Mouse (Mus musculus): ENCODE results near the gene Ugt1a6a. TPM values are rescaled to one million over a fixed set of nuclear protein-coding genes. Genes with fewer than 3 reads are reported as not detected.

Ugt1a6a gene
- polyA plus RNA-seq, 1 experiment, result not detected

DNA sequence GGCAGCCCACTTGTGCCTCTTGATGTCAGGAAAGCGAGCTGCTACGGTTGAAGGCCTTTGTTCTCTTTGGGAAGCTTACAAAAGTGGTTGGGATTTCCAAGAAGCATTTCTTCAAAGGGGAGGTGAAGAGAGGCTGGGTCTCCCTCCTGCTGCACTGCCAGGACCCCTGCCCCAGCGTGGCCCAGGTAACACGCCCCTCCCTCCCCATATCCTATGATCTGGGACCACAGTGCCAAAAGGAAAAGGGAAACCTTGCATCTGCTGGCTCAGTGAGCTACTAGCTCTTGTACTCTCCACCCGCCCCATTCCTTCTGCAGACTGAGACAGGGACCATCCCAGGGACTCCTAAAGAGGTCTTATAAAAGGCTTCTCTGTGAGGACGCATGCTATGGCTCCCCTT lies 123.1 kb downstream of the Ugt1a6a start:
- TF ChIP-seq CTCF (IDR thresholded peaks at IDR 0.05; ENCODE audit: insufficient read depth, low read depth, low read length) (no peak), POLR2A (IDR thresholded peaks at IDR 0.05; ENCODE audit: insufficient read depth, low read depth, low read length) (no peak)
- no peak overlapping the region for H3K4me3 ChIP-seq (ENCODE audit: insufficient read depth, low read depth, low read length)
- no peak overlapping the region for H3K27ac ChIP-seq (ENCODE audit: insufficient read depth, low read depth, low read length)
- 81% methylated on average over 6 of the region's 6 CpGs for WGBS
- H3K4me1 ChIP-seq (ENCODE audit: control insufficient read depth, insufficient read depth, low read length), result peaks cover 6% of the 10 kb centered on the region; the same call in 1 of the 2 replicates

DNA sequence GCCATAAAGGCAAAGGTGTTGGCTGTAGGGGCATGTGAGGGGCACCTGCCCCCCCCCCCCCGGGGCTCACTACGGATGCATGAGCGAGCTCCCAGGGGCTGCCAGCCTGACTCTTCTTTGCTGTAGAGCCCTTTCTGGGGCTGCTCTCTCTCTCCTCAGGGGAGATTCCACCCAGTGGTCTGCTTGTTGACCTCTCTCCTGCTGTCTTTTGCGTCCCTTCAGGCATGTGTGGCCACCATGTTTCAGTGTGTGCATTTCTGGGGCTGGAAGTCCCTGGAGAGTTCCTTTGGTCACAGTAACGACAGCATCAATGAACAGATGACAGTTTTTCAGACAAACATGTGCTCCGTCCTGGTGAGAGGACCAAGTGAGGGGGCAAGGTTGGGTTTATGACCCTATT lies 123.8 kb downstream of the Ugt1a6a start:
- WGBS, result 71% methylated on average over 6 of the region's 6 CpGs
- no peak for TF ChIP-seq POLR2A (IDR thresholded peaks at IDR 0.05; ENCODE audit: insufficient read depth, low read depth, low read length)
- no peak for TF ChIP-seq CTCF (IDR thresholded peaks at IDR 0.05; ENCODE audit: insufficient read depth, low read depth, low read length)

DNA sequence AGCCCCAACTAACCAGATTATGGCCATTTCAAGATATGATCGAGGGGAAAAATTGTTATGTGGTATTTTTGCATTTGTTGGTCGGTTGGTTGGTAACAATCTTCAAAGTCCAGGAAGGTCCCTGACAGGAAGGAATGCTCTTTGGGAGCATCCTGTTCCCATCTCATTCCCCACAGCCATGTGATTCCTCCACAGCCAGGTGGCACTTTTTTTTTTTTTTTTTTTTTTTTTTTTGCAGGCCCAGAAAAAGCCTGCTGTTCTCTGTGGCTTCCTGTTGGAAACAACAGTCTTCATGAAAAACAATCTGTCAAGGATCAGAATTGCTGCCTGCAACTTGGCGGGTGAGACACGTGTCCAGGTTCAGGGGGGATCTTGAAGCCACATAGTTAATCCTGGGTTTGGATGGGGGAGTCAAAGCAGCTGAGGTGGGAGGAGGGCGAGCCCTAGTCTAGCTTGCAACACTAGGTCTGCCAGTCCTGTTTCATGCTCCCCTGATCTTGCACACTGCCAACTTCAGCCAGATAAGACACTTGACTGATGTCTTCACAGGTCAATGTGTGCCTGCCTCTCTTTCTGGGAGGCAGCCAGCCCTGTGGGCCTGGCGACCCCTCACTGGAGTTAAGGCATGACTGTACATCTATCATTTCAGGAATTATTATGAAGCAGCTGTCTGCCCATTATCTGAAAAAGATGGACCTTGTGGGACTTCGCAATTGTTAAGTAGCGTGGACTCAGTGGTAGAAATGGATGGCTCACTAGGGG lies 124.5 kb downstream of the Ugt1a6a start:
- TF ChIP-seq POLR2A (IDR thresholded peaks at IDR 0.05; ENCODE audit: insufficient read depth, low read depth, low read length), result no peak
- peaks cover 6% of the 10 kb centered on the region; the same call in 1 of the 2 replicates for H3K4me1 ChIP-seq (ENCODE audit: control insufficient read depth, insufficient read depth, low read length)
- no peak overlapping the region for H3K27ac ChIP-seq (ENCODE audit: insufficient read depth, low read depth, low read length)
- no peak overlapping the region for H3K4me3 ChIP-seq (ENCODE audit: insufficient read depth, low read depth, low read length)
- WGBS, result 80% methylated on average over 8 of the region's 8 CpGs

More for the DNA sequence above, 123.8 kb downstream of the Ugt1a6a start:
- no peak overlapping the region for H3K27ac ChIP-seq (ENCODE audit: insufficient read depth, low read depth, low read length)
- peaks cover 6% of the 10 kb centered on the region; the same call in 1 of the 2 replicates for H3K4me1 ChIP-seq (ENCODE audit: control insufficient read depth, insufficient read depth, low read length)
- no peak overlapping the region for H3K4me3 ChIP-seq (ENCODE audit: insufficient read depth, low read depth, low read length)

DNA sequence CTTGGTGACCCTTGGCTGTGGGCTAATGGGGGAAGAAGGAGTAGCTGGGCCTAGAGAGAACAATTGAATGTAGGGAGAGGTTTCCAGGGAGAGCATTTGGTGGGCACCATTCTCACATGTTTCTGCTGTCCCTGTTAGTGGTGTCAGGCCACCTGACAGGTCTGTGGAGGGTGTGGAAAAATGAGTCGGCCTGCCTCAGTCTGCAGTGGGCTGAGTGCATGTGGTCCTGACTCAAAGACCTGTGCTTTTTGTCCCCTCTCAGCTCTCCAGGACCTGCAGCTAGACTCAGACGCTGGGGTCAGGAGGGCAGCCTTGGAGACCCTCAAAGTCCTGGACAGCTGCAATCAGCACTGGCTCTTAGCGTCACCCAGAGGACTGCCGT lies 125.0 kb downstream of the Ugt1a6a start:
- WGBS, result 86% methylated on average over 4 of the region's 4 CpGs
- TF ChIP-seq POLR2A (IDR thresholded peaks at IDR 0.05; ENCODE audit: insufficient read depth, low read depth, low read length) (no peak), CTCF (IDR thresholded peaks at IDR 0.05; ENCODE audit: insufficient read depth, low read depth, low read length) (no peak)
- no peak overlapping the region for H3K27ac ChIP-seq (ENCODE audit: insufficient read depth, low read depth, low read length)
- peaks cover 6% of the 10 kb centered on the region; the same call in 1 of the 2 replicates for H3K4me1 ChIP-seq (ENCODE audit: control insufficient read depth, insufficient read depth, low read length)
- H3K4me3 ChIP-seq (ENCODE audit: insufficient read depth, low read depth, low read length), result no peak overlapping the region

DNA sequence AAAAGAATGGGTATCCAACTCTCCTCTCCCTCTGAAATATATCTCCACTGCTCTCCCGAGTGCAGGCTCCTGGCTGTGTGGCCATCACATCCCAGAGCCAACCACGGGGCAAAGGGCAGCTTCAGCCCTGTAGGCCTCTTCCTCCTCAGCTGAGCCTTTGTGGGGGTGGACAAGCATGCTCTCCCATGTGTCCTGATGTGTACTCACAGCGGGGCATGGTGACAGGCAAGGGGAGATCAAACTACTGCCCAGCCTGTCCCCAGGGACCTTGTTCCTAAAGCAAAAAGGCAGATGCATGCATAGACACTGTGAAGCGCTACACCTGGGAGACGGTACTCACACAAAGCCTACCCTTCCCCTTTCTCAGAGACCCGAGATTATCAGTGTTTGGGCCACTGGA lies 125.5 kb downstream of the Ugt1a6a start:
- Histone ChIP-seq H3K27ac (ENCODE audit: insufficient read depth, low read depth, low read length) (no peak overlapping the region), H3K4me3 (ENCODE audit: insufficient read depth, low read depth, low read length) (no peak overlapping the region), H3K4me1 (ENCODE audit: control insufficient read depth, insufficient read depth, low read length) (peaks cover 6% of the 10 kb centered on the region; the same call in 1 of the 2 replicates)
- 81% methylated on average over 6 of the region's 6 CpGs for WGBS
- TF ChIP-seq CTCF (IDR thresholded peaks at IDR 0.05; ENCODE audit: insufficient read depth, low read depth, low read length) (no peak), POLR2A (IDR thresholded peaks at IDR 0.05; ENCODE audit: insufficient read depth, low read depth, low read length) (no peak)

DNA sequence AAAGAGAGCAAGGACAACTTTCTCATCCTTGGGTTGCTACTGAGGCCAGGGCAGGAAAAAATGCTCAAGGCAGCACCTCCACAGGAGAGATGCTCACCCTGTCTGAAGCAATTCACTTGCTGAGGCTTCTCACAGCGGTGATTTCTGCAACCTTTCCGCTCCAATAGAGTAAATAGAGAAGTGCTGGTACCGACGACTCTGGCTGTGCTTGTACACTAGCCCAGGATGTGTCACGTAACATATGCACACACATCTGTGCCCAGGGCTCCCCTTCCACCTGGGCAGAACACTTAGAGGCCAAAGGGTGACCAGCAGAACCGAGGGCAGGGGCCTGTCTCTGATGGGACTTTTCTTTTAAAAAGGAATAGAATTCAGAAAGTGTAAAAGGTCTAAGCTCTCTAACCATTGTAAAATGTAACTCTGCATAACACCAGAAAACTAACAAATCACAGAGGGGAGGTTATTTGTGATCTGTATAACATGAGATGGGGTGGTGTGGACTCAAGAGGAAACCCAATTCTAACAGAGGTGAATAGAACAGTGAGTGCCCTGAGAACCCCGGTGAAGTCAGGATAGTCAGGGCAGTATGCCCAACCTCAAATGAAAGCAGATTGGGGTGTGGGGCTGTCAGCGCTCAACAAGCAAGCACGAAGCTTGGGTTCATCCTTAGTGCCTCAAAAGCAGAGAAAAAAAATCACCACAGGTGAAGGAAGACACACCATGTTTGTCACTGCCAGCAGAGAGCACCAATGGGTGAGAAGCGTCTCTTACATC lies 126.2 kb downstream of the Ugt1a6a start:
- Histone ChIP-seq H3K4me1 (ENCODE audit: control insufficient read depth, insufficient read depth, low read length) (peaks cover 6% of the 10 kb centered on the region; the same call in 1 of the 2 replicates), H3K4me3 (ENCODE audit: insufficient read depth, low read depth, low read length) (no peak overlapping the region), H3K27ac (ENCODE audit: insufficient read depth, low read depth, low read length) (no peak overlapping the region)
- TF ChIP-seq CTCF (IDR thresholded peaks at IDR 0.05; ENCODE audit: insufficient read depth, low read depth, low read length) (no peak), POLR2A (IDR thresholded peaks at IDR 0.05; ENCODE audit: insufficient read depth, low read depth, low read length) (no peak)
- WGBS, result 83% methylated on average over 10 of the region's 10 CpGs

DNA sequence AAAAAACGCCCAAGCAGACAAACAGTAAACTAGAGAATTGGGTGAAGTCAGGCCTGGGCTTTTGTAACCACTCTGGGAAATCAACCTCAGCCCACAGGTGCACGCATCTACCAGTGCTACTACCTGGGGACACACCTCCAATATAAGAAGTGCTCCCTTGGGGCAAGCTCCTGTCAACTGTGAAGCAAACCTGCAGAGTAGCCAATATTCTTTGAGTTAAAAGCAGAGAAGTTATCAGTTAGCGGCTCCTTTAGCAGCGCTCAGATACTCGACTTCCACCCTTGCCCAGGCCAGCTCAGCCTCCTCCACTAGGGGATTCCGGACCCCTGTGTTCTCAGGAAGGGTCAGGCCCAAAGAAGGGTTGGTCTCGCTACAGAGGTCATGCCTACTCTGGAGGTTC lies 127.1 kb downstream of the Ugt1a6a start:
- WGBS, result 87% methylated on average over 7 of the region's 7 CpGs
- TF ChIP-seq POLR2A (IDR thresholded peaks at IDR 0.05; ENCODE audit: insufficient read depth, low read depth, low read length) (no peak), CTCF (IDR thresholded peaks at IDR 0.05; ENCODE audit: insufficient read depth, low read depth, low read length) (no peak)

DNA sequence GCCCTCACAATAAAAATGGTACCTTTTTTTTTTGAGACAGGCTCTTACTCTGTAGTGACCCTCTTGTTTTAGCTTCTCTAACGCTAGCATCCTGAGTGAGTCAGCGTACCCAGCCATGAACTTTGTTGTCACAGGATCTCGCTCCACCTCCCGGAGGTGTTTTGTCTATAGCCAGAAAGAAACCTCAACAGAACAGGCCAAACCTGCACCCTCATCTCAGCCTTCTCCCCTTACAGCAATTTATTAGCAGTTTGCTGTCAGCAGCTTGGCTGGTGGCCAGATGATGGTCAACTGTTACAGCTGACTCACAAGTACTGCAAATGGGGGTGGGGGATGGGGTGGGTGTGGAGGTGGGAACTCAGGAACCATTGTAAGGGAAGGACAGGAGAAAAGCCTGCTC lies 127.6 kb downstream of the Ugt1a6a start:
- no peak overlapping the region for H3K27ac ChIP-seq (ENCODE audit: insufficient read depth, low read depth, low read length)
- H3K4me3 ChIP-seq (ENCODE audit: insufficient read depth, low read depth, low read length), result no peak overlapping the region
- 76% methylated on average over 4 of the region's 4 CpGs for WGBS
- peaks cover 6% of the 10 kb centered on the region; the same call in 1 of the 2 replicates for H3K4me1 ChIP-seq (ENCODE audit: control insufficient read depth, insufficient read depth, low read length)
- TF ChIP-seq CTCF (IDR thresholded peaks at IDR 0.05; ENCODE audit: insufficient read depth, low read depth, low read length), result no peak

More for the DNA sequence above, 127.1 kb downstream of the Ugt1a6a start:
- Histone ChIP-seq H3K4me1 (ENCODE audit: control insufficient read depth, insufficient read depth, low read length) (peaks cover 6% of the 10 kb centered on the region; the same call in 1 of the 2 replicates), H3K4me3 (ENCODE audit: insufficient read depth, low read depth, low read length) (no peak overlapping the region), H3K27ac (ENCODE audit: insufficient read depth, low read depth, low read length) (no peak overlapping the region)

DNA sequence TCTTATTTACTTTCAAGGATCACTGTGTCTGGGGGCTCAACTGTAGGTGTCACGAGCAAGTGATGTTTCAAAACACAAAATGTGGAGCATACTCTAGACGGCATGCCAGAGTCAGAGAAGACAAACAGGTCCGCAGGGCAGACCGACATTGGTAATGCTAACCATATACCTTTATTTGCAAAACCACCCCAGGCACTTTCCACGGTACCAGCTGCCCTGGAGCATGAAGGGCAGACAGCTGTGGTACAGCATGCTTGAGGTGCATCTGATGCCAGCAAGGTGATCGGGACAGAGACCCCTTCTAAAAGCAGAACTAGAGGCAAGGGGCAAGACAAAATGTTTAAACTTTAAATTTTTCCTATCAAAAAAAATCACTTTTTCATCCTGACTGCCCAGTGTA lies 128.4 kb downstream of the Ugt1a6a start:
- TF ChIP-seq POLR2A (IDR thresholded peaks at IDR 0.05; ENCODE audit: insufficient read depth, low read depth, low read length), result no peak

More for the DNA sequence above, 128.4 kb downstream of the Ugt1a6a start:
- Histone ChIP-seq H3K4me1 (ENCODE audit: control insufficient read depth, insufficient read depth, low read length) (peaks cover 6% of the 10 kb centered on the region; the same call in 1 of the 2 replicates), H3K4me3 (ENCODE audit: insufficient read depth, low read depth, low read length) (no peak overlapping the region), H3K27ac (ENCODE audit: insufficient read depth, low read depth, low read length) (no peak overlapping the region)
- 77% methylated on average over 6 of the region's 6 CpGs for WGBS

All from olfactory bulb, adult 2 months (tissue).